Mouse (Mus musculus) cerebral cortex, adult 2 months (tissue): ENCODE measurements around the gene Ppp2r3a.

ENCODE experiments used
- WGBS: fragments of 180-500 bp; shearing (Covaris S2); methylation state at CpG from one replicate; pipeline ENCODE4 v1.1.7; 2018; 5-methylcytosine and 5-hydroxymethylcytosine counted together

The Ppp2r3a gene

GRCm38 (mm10) chr9:101152872-101153271 lies 98.7 kb downstream of the Ppp2r3a start:
- 63% methylated on average over 5 of the region's 5 CpGs for WGBS

DNA sequence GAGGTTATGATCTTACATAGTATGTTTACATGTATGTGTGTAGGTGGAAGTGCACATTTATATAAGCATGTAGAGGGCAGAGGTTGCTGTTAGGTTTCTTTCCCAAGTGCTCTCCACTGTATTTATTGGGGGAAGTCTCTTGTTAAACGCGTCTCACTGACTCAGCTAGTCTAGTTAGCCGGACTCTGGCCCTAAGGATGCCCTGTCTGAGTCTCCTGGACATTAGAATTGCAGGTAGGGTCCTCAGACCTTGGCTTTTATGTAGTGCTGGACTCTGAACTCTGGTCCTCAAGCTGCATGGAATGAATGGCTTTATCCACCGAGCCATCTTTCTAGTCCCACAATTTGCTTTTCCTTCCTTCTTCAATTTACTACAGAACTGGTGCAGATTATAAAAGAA lies 108.0 kb downstream of the Ppp2r3a start:
- 96% methylated on average over 4 of the region's 4 CpGs for WGBS

- WGBS: 91% methylated on average over 8 of the region's 8 CpGs
These were observed 137.3 kb downstream of the Ppp2r3a start for GRCm38 (mm10) chr9:101114182-101114884.

- WGBS: 88% methylated on average over 4 of the region's 4 CpGs
These were observed 138.3 kb downstream of the Ppp2r3a start for GRCm38 (mm10) chr9:101113317-101113716.

DNA sequence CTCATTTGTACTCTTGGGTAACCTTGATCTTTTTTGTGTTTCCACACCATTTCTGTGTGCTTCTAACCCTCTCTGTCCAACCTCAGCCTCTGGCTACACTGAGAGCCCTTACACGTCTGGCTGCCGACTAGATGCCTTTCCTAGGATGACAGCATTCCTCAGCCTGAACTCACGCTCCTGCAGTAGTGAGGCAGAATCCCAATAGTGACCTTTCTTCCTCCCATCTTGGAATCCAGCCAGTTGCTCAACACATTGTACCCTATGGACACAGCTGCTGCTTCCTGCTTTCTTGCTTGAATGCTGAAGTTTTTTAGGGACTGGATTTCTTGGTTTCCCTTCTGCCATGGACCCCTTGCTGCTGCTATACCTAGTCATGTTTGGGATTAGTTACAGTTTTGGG lies 141.6 kb downstream of the Ppp2r3a start:
- 34% methylated on average over 3 of the region's 3 CpGs for WGBS

DNA sequence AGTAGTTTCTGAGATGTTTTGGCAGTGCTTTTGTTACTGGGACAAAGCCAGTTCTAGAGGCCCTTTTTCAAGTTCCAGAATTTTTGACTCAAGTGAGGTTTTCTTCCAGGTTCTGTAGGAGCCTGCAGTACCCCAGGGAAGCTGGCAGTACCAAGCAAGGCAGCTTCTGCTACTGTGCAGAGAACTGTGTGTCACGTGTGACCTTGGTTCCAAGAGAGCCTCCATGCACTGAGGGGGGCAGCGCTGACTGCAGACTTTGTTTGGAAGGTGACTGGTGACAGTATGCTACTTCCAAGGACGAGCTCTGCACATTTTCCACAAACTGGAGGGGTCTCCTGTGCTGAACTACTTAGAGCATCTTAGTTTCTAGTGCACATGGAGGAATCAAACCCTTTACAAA lies 144.2 kb downstream of the Ppp2r3a start:
- 57% methylated on average over 3 of the region's 3 CpGs for WGBS

GRCm38 (mm10) chr9:101105735-101106134 lies 145.9 kb downstream of the Ppp2r3a start:
- WGBS: 90% methylated on average over 6 of the region's 6 CpGs

DNA sequence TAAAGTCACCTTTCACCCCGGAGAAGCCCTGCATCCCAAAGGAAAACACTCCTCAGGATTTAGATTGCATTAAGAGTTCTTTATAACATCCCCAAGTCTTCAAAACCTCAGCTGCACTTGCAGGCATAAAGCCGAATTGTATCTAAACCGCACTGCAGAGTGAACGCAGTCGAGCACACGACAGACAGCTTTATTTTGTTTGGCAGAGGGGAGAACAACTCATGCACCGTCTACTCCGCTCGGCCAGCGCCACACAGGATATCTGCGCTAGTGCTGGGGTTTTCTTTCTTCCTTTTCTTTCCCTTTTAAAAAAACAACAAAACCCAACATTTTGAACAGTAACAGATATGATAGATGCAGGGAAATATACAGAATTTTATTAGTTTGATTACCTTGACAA lies 146.7 kb downstream of the Ppp2r3a start:
- WGBS: 54% methylated on average over 11 of the region's 11 CpGs

- WGBS: 81% methylated on average over 3 of the region's 3 CpGs
These were observed 149.3 kb downstream of the Ppp2r3a start for GRCm38 (mm10) chr9:101102288-101102687.

GRCm38 (mm10) chr9:101101547-101101946 lies 150.0 kb downstream of the Ppp2r3a start:
- WGBS: 72% methylated on average over 8 of the region's 8 CpGs

DNA sequence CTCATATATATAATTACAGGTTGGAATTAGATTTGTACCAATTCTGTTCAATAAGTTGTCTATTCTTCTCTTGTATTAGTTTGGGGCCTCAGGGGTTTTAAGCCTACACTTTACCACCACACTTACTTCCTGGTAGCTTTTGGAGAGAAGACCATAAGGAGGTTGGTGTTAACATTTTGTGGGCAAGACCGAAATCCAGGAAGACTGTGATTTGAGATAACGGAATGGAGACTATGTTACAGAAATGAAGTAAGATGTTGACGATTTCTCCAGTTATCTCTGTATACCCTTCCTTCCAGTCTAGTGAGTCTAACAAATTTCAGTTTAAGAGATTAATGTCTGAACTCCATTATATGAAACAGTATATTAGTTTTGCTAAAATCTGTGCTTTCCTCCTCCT lies 151.4 kb downstream of the Ppp2r3a start:
- 58% methylated on average over 3 of the region's 3 CpGs for WGBS

GRCm38 (mm10) chr9:101099445-101099844 lies 152.2 kb downstream of the Ppp2r3a start:
- 50% methylated on average over 6 of the region's 6 CpGs for WGBS

- 83% methylated on average over 1 of the region's 1 CpGs for WGBS
These were observed 154.1 kb downstream of the Ppp2r3a start for GRCm38 (mm10) chr9:101097542-101097941.

- 83% methylated on average over 3 of the region's 3 CpGs for WGBS
These were observed 155.1 kb downstream of the Ppp2r3a start for GRCm38 (mm10) chr9:101096461-101096860.

DNA sequence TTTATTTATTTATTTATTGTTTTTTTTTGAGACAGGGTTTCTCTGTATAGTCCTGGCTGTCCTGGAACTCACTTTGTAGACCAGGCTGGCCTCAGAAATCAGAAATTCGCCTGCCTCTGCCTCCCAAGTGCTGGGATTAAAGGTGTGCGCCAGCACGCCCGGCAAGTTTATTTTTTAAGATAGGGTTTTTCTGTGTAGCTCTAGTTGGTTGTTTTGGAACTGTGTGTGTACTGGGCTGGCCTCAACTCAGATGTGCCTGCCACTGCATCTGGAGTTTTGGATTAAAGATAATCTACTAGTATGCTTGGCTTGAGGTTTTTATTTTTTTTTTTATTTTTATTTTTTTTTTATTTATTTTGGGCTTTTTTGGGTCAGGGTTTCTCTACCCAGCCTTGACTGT lies 156.2 kb downstream of the Ppp2r3a start:
- whole genome bisulfite sequencing: 88% methylated on average over 4 of the region's 4 CpGs

- 46% methylated on average over 3 of the region's 3 CpGs for WGBS
These were observed 167.9 kb downstream of the Ppp2r3a start for GRCm38 (mm10) chr9:101083728-101084127.

- WGBS: 40% methylated on average over 3 of the region's 3 CpGs
These were observed 171.4 kb downstream of the Ppp2r3a start for GRCm38 (mm10) chr9:101080046-101080685.

DNA sequence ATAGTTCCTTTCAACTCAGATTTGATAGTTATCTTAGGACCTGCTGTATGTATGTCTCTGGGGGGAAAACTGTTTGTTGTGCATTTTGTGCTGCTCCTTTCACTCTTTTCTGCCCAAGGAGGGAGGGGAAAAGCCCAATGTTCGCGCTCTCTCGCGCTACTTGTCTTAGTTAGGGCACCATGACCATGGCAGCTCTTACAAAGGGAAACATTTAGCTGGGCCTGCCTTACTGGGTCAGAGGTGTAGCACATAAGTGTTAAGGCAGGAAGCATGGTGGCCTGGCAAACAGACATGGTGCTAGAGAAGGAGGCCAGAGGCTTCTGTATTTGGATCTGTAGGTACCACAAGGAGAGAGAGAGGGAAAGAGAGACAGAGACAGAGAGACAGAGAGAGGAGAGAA lies 173.0 kb downstream of the Ppp2r3a start:
- WGBS: 31% methylated on average over 4 of the region's 4 CpGs

DNA sequence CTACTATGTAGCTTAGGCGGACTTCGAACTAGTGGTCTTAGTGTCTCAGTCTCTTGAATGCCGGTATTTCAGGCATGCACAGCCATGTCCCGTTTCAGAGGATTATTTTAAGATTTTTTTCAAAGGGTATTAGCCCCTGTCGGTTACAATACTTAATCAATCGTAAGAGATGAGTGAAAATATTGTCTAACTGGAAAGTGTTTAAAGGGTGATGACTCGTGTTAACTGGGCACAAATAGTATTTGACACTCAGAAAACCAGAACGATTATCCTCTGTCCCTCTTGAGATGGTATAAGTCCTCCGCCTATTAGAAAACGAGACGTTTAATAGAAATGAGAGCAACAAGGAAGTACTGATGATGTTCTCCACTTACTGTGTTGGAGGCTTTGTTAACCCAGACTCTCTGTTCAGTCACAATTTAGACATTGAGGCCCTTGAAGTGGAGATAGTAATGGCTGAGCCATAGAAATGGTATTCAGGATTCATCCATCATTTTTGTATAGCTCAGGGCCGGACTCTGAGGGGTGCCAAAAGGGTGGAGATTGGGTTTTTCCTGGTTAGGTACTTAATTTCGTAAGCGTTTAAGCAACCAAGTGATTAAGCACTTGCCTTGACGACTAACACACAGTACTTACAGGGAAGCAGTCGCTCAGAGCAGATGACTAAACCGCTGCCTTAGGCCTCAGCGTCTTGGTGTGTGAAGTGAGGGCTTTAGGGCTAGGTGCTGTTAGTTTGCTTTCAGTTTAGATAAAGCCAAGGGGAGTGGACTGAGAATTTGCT lies 175.3 kb downstream of the Ppp2r3a start:
- WGBS: under 1% methylated on average over 18 of the region's 18 CpGs

DNA sequence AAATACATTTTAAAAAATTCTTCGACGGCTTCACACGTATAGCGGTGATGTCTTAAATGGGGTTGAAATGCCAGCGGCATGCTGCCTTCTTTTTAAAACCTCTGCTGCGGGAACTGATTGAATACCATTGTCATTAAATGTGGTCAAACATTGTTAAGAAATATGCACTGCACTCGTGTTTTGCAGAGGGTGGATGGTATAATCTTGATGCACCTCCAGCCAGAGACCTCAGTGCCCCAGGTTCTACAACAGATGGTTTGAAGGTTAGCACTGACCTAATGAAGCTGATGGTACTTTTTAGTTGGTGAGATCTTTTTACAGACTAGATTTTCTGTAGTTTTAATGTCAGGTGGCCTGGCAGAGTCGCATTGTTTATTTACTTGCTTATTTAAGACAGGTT lies 175.9 kb downstream of the Ppp2r3a start:
- WGBS: under 1% methylated on average over 8 of the region's 8 CpGs

DNA sequence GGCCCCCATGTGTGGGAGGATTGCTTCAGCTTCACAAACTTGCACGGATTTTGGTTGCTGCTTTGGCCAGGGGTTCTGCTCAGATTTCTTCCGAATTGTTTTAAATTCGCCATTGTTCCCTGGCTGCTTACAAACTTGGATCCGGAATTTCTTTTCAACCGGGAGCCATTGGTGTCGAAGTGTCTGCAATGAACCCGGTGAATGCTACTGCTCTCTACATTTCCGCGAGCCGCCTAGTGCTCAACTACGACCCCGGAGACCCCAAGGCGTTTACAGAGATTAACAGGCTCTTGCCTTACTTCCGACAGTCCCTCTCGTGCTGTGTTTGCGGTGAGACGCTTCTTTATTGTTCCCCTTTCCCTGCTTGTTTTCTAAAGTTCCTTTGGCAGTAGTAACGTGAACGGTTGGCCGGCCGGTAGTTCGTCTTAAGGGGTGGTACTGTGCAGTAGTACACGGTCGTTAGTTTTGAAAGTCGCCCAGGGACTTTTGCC lies 176.5 kb downstream of the Ppp2r3a start:
- WGBS: 1% methylated on average over 25 of the region's 25 CpGs

DNA sequence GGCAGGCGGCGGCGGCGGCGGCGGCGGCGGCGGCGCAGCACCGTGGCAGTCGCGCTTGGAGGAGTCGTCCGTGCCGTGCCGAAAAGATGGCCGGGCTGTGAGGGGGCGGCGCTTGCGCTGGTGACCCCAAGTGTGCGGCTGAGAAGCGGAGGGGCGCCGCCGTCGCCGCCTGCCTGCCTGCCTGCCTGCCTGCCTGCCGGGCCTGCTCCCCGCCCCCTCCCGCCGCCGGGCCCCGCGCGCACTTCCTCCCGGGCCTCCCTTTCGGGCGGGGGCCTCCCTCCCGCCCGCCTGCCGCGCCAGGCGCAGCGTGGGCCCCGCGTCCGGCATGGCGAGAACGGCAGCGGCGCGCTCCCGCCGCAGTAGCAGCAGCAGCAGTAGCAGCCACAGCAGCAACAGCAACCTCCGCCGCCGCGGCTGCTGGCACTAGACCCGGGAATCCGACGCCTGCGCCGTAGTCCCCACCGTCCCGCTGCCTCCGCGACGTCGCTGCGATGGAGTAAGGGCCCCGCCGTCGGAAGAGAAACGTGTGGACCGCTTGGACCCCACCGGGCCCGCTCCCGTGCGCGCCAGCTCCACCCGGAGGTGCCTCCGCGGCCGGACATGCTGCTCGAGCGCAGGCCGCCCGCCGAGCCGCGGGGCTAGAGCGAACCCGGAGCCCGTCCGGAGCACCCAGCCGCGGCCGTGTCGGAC lies 177.1 kb downstream of the Ppp2r3a start:
- WGBS: under 1% methylated on average over 88 of the region's 100 CpGs
